Mouse (Mus musculus): ENCODE results near the gene Pdia6. TPM values are rescaled to one million over a fixed set of nuclear protein-coding genes. Genes with fewer than 3 reads are reported as not detected.

The Pdia6 gene
- total RNA-seq, 2 experiments from 2014 or later = 350 to 596 TPM

- no peak for ATAC-seq (replicated peaks; ENCODE audit: poor library complexity, severe bottlenecking)
Measured at GRCm38 (mm10) chr12:17333459-17333858, 67.1 kb downstream of the Pdia6 start.

Other genes with a start within 250 kb of the Pdia6 start
- gene Kcnf1, start 89.7 kb upstream of the Pdia6 start, total RNA-seq (2014; fragmentation: Nextera tagmentation) = not detected in 2 replicates
- gene Kcnf1, start 89.7 kb upstream of the Pdia6 start, total RNA-seq (2017) = not detected in 2 replicates
- not detected in 2 replicates for gene Atp6v1c2, start 62.8 kb downstream of the Pdia6 start, total RNA-seq (2014; fragmentation: Nextera tagmentation)
- not detected in 2 replicates for gene Atp6v1c2, start 62.8 kb downstream of the Pdia6 start, total RNA-seq (2017)
- 22.2 and 30.4 TPM in 2 replicates for gene Nol10, start 81.9 kb downstream of the Pdia6 start, total RNA-seq (2014; fragmentation: Nextera tagmentation)
- gene Nol10, start 81.9 kb downstream of the Pdia6 start, total RNA-seq (2017) = 12.7 and 14.9 TPM in 2 replicates